Mouse (Mus musculus): ENCODE data around the gene Igsf21. TPM values are rescaled to one million over a fixed set of nuclear protein-coding genes. Genes with fewer than 3 reads are reported as not detected.

Gene Igsf21
- polyA plus RNA-seq, 1 experiment from 2014 or later, result 0.44 TPM

GRCm38 (mm10) chr4:140244161-140244813 lies 2.3 kb downstream of the Igsf21 start:
- Histone ChIP-seq H3K9me3 (ENCODE audit: control insufficient read depth, low read length) (no peaks in the 10 kb centered on the region), H3K27ac (ENCODE audit: low read depth, low read length) (no peak overlapping the region), H3K9ac (ENCODE audit: low read depth, low read length) (no peak overlapping the region), H3K4me3 (ENCODE audit: low read depth, low read length) (no peak overlapping the region), H3K4me1 (replicated peaks; ENCODE audit: control insufficient read depth, insufficient read depth, low read length) (no peaks in the 10 kb centered on the region), H3K36me3 (ENCODE audit: control insufficient read depth, insufficient read depth, low read length) (no peaks in the 10 kb centered on the region), H3K27me3 (replicated peaks; ENCODE audit: control insufficient read depth, insufficient read depth, low read length) (peaks cover 75% of the 10 kb centered on the region), H3K4me2 (no peak overlapping the region)
- ATAC-seq (replicated peaks; ENCODE audit: low FRiP score), result no peak
- 5% methylated on average over 38 of the region's 40 CpGs for WGBS
- no peak for DNase-seq (ENCODE audit: low spot score)

- no peak overlapping the region for H3K4me2 ChIP-seq
- H3K9ac ChIP-seq (ENCODE audit: low read depth, low read length), result no peak overlapping the region
- no peak for ATAC-seq (replicated peaks; ENCODE audit: low FRiP score)
- no peak overlapping the region for H3K4me3 ChIP-seq (ENCODE audit: low read depth, low read length)
- WGBS, result 25% methylated on average over 15 of the region's 16 CpGs
- no peak for DNase-seq (ENCODE audit: low spot score)
- H3K9me3 ChIP-seq (ENCODE audit: control insufficient read depth, low read length), result no peaks in the 10 kb centered on the region
- peaks cover 65% of the 10 kb centered on the region for H3K27me3 ChIP-seq (replicated peaks; ENCODE audit: control insufficient read depth, insufficient read depth, low read length)
- H3K36me3 ChIP-seq (ENCODE audit: control insufficient read depth, insufficient read depth, low read length), result no peaks in the 10 kb centered on the region
- H3K27ac ChIP-seq (ENCODE audit: low read depth, low read length), result no peak overlapping the region
- H3K4me1 ChIP-seq (replicated peaks; ENCODE audit: control insufficient read depth, insufficient read depth, low read length), result no peaks in the 10 kb centered on the region
Measured at GRCm38 (mm10) chr4:140243231-140243630, 3.4 kb downstream of the Igsf21 start.

- Histone ChIP-seq H3K4me3 (ENCODE audit: low read depth, low read length) (no peak overlapping the region), H3K27me3 (replicated peaks; ENCODE audit: control insufficient read depth, insufficient read depth, low read length) (peaks cover 56% of the 10 kb centered on the region), H3K36me3 (ENCODE audit: control insufficient read depth, insufficient read depth, low read length) (no peaks in the 10 kb centered on the region), H3K9ac (ENCODE audit: low read depth, low read length) (no peak overlapping the region), H3K27ac (ENCODE audit: low read depth, low read length) (no peak overlapping the region), H3K4me1 (replicated peaks; ENCODE audit: control insufficient read depth, insufficient read depth, low read length) (no peaks in the 10 kb centered on the region), H3K4me2 (no peak overlapping the region), H3K9me3 (ENCODE audit: control insufficient read depth, low read length) (no peaks in the 10 kb centered on the region)
- no peak for DNase-seq (ENCODE audit: low spot score)
- ATAC-seq (replicated peaks; ENCODE audit: low FRiP score), result no peak
- WGBS, result 60% methylated on average over 1 of the region's 1 CpGs
Measured at GRCm38 (mm10) chr4:140242291-140242690, 4.3 kb downstream of the Igsf21 start.

GRCm38 (mm10) chr4:140237305-140237741 lies 9.3 kb downstream of the Igsf21 start:
- H3K36me3 ChIP-seq (ENCODE audit: control insufficient read depth, insufficient read depth, low read length), result no peaks in the 10 kb centered on the region
- no peak overlapping the region for H3K9ac ChIP-seq (ENCODE audit: low read depth, low read length)
- no peak for DNase-seq (ENCODE audit: low spot score)
- H3K4me1 ChIP-seq (replicated peaks; ENCODE audit: control insufficient read depth, insufficient read depth, low read length), result no peaks in the 10 kb centered on the region
- no peak overlapping the region for H3K4me2 ChIP-seq
- no peaks in the 10 kb centered on the region for H3K9me3 ChIP-seq (ENCODE audit: control insufficient read depth, low read length)
- ATAC-seq (replicated peaks; ENCODE audit: low FRiP score), result no peak
- no peak overlapping the region for H3K4me3 ChIP-seq (ENCODE audit: low read depth, low read length)
- no peak overlapping the region for H3K27ac ChIP-seq (ENCODE audit: low read depth, low read length)
- peaks cover 6% of the 10 kb centered on the region for H3K27me3 ChIP-seq (replicated peaks; ENCODE audit: control insufficient read depth, insufficient read depth, low read length)
- WGBS, result 32% methylated on average over 10 of the region's 10 CpGs

GRCm38 (mm10) chr4:140235361-140236153 lies 11.0 kb downstream of the Igsf21 start:
- DNase-seq (ENCODE audit: low spot score), result no peak
- no peaks in the 10 kb centered on the region for H3K4me1 ChIP-seq (replicated peaks; ENCODE audit: control insufficient read depth, insufficient read depth, low read length)
- H3K9ac ChIP-seq (ENCODE audit: low read depth, low read length), result no peak overlapping the region
- ATAC-seq (replicated peaks; ENCODE audit: low FRiP score), result no peak
- H3K4me2 ChIP-seq, result no peak overlapping the region
- H3K4me3 ChIP-seq (ENCODE audit: low read depth, low read length), result no peak overlapping the region
- H3K9me3 ChIP-seq (ENCODE audit: control insufficient read depth, low read length), result no peaks in the 10 kb centered on the region
- WGBS, result 66% methylated on average over 9 of the region's 9 CpGs
- H3K27me3 ChIP-seq (replicated peaks; ENCODE audit: control insufficient read depth, insufficient read depth, low read length), result no peaks in the 10 kb centered on the region
- no peak overlapping the region for H3K27ac ChIP-seq (ENCODE audit: low read depth, low read length)
- no peaks in the 10 kb centered on the region for H3K36me3 ChIP-seq (ENCODE audit: control insufficient read depth, insufficient read depth, low read length)

- Histone ChIP-seq H3K9me3 (ENCODE audit: control insufficient read depth, low read length) (no peaks in the 10 kb centered on the region), H3K36me3 (ENCODE audit: control insufficient read depth, insufficient read depth, low read length) (no peaks in the 10 kb centered on the region), H3K27ac (ENCODE audit: low read depth, low read length) (no peak overlapping the region), H3K4me3 (ENCODE audit: low read depth, low read length) (no peak overlapping the region), H3K4me1 (replicated peaks; ENCODE audit: control insufficient read depth, insufficient read depth, low read length) (no peaks in the 10 kb centered on the region), H3K4me2 (no peak overlapping the region), H3K9ac (ENCODE audit: low read depth, low read length) (no peak overlapping the region), H3K27me3 (replicated peaks; ENCODE audit: control insufficient read depth, insufficient read depth, low read length) (no peaks in the 10 kb centered on the region)
- DNase-seq (ENCODE audit: low spot score) (no peak), ATAC-seq (replicated peaks; ENCODE audit: low FRiP score) (no peak)
- 79% methylated on average over 18 of the region's 18 CpGs for WGBS
Measured at GRCm38 (mm10) chr4:140234412-140235205, 12.0 kb downstream of the Igsf21 start.

- DNase-seq (ENCODE audit: low spot score) (no peak), ATAC-seq (replicated peaks; ENCODE audit: low FRiP score) (no peak)
- H3K27ac ChIP-seq (ENCODE audit: low read depth, low read length), result no peak overlapping the region
- 72% methylated on average over 7 of the region's 7 CpGs for WGBS
- no peak overlapping the region for H3K4me3 ChIP-seq (ENCODE audit: low read depth, low read length)
- H3K9ac ChIP-seq (ENCODE audit: low read depth, low read length), result no peak overlapping the region
- no peak overlapping the region for H3K4me2 ChIP-seq
- no peaks in the 10 kb centered on the region for H3K36me3 ChIP-seq (ENCODE audit: control insufficient read depth, insufficient read depth, low read length)
- H3K9me3 ChIP-seq (ENCODE audit: control insufficient read depth, low read length), result no peaks in the 10 kb centered on the region
- H3K27me3 ChIP-seq (replicated peaks; ENCODE audit: control insufficient read depth, insufficient read depth, low read length), result 0 out of 2 replicates have a peak, but pooled peaks cover 3% of the 10 kb centered on the region
- H3K4me1 ChIP-seq (replicated peaks; ENCODE audit: control insufficient read depth, insufficient read depth, low read length), result no peaks in the 10 kb centered on the region
Measured at GRCm38 (mm10) chr4:140227837-140228236, 18.7 kb downstream of the Igsf21 start.

GRCm38 (mm10) chr4:140225204-140225603 lies 21.4 kb downstream of the Igsf21 start:
- no peak overlapping the region for H3K27ac ChIP-seq (ENCODE audit: low read depth, low read length)
- ATAC-seq (replicated peaks; ENCODE audit: low FRiP score) (no peak), DNase-seq (ENCODE audit: low spot score) (no peak)
- no peak overlapping the region for H3K4me3 ChIP-seq (ENCODE audit: low read depth, low read length)
- WGBS, result 64% methylated on average over 9 of the region's 9 CpGs
- H3K4me1 ChIP-seq (replicated peaks; ENCODE audit: control insufficient read depth, insufficient read depth, low read length), result no peaks in the 10 kb centered on the region
- H3K4me2 ChIP-seq, result no peak overlapping the region
- H3K36me3 ChIP-seq (ENCODE audit: control insufficient read depth, insufficient read depth, low read length), result no peaks in the 10 kb centered on the region
- no peaks in the 10 kb centered on the region for H3K9me3 ChIP-seq (ENCODE audit: control insufficient read depth, low read length)
- no peak overlapping the region for H3K9ac ChIP-seq (ENCODE audit: low read depth, low read length)
- peaks cover 3% of the 10 kb centered on the region; the same call in 1 of the 2 replicates for H3K27me3 ChIP-seq (replicated peaks; ENCODE audit: control insufficient read depth, insufficient read depth, low read length)
